Mouse (Mus musculus) stomach, postnatal 0 days (tissue): ENCODE data around the gene Klk1b16.

Experiments
- CTCF ChIP-seq: IDR thresholded peaks from 2 replicates; pipeline ENCODE4 v1.5.1; 2016; ENCODE audit warnings: antibody characterized with exemption, low read depth, mild to moderate bottlenecking, moderate library complexity
- EP300 ChIP-seq: optimal IDR thresholded peaks from 2 replicates; pipeline ENCODE3; 2016; ENCODE audit warnings: antibody characterized with exemption

- TF ChIP-seq CTCF (no peak), EP300 (no peak)
Observed at GRCm38 (mm10) chr7:44136467-44136866, at the start of gene Klk1b16.
